Mouse (Mus musculus) c-Kit-negative CD71-positive TER-119-positive erythroid progenitor cells, embryonic 14.5 days (primary cell): ENCODE data around the gene Ints6.

Experiments
- DNase-seq: peaks from one replicate; pipeline ENCODE4 v3.0.0-alpha.2; 2013; ENCODE audit warnings: low read depth, low spot score

The Ints6 gene

GRCm38 (mm10) chr14:62627951-62628350 lies 133.0 kb downstream of the Ints6 start:
- no peak for DNase-seq
